Mouse (Mus musculus) thymus, adult 2 months (tissue): ENCODE data around the gene Usp17la.

Experiments
- CTCF ChIP-seq: fragments of 200-500 bp; IDR thresholded peaks from 2 replicates; pipeline ENCODE4 v1.5.1; 2012; ENCODE audit warnings: mild to moderate bottlenecking, control low read depth, low read length, moderate library complexity, borderline replicate concordance; ENCODE audit not compliant: control insufficient read depth, poor library complexity, insufficient read depth; ENCODE audit errors: extremely low read depth
- POLR2A ChIP-seq: fragments of 200-500 bp; IDR thresholded peaks from 2 replicates; pipeline ENCODE4 v1.6.1; 2012; ENCODE audit warnings: mild to moderate bottlenecking, low read length, control low read depth, moderate library complexity; ENCODE audit not compliant: control insufficient read depth, poor library complexity, insufficient read depth; ENCODE audit errors: extremely low read depth

- TF ChIP-seq POLR2A (no peak), CTCF (no peak)
Measured at GRCm38 (mm10) chr7:104857683-104858082, 874 bp downstream of the Usp17la start.
